Mouse (Mus musculus): ENCODE data around the gene Gm49721.
"Not testable (repeated sequence)": the region's sequence is repeated elsewhere in the genome, so short reads cannot be mapped to it uniquely, and the experiment has no call there.

- not testable (repeated sequence) for TF ChIP-seq POLR2A, CTCF (IDR thresholded peaks at IDR 0.05; ENCODE audit: extremely low read depth, insufficient read depth, low read length)
Measured at GRCm38 (mm10) chr17:6974985-6975384, 3.7 kb upstream of the Gm49721 start.

Measured in cortical plate, adult 2 months (tissue).